Mouse (Mus musculus) gastrocnemius, adult 18-20 months (tissue): ENCODE results near the gene Ace2. TPM values are rescaled to one million over a fixed set of nuclear protein-coding genes. Genes with fewer than 3 reads are reported as not detected.

Experiments used
- DNase-seq: peaks from one replicate; pipeline ENCODE4 v3.0.0; 2021; ENCODE audit warnings: low spot score
- long read RNA-seq, 2 experiments: library from polyadenylated mRNA; stranded (forward); transcript quantifications; one replicate each; pipeline ENCODE4 v2.0.0; 2021
- total RNA-seq, 2 experiments: library from RNA; stranded (reverse); gene quantifications; 2 replicates each; pipeline ENCODE4 v1.2.3; 2021

Ace2 gene
- under 1 TPM; 0.43 to 0.55 TPM for total RNA-seq
- long read RNA-seq, experiment 1, partial matches to known transcripts, result 0 of 1 reads
- long read RNA-seq, experiment 1, other reads (novel, unspliced or antisense), result 0 of 1 reads
- long read RNA-seq, experiment 2, result 0 reads

DNA sequence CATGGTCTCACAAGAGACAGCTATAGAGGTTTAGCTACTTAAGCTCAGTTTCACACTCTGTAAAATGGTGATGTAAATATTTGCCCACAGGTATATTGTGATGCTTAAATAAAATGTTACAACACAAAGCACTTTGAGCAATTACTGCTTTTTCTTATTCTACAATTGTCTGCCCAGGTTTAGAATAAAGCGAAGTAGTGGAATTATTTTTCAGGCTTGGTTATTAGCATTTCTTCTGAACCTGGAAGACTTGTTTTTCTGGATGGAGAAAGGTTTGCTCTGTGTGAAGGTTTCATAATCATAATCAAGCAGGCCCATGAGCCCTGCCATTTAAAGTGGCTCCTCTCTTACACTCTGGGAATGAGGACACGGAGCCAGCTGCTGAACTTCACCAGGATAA is at the start of gene Ace2:
TSS of gene Ace2 (plus strand) at position 301 of the 400 bp plus-strand sequence.
- no peak for DNase-seq

DNA sequence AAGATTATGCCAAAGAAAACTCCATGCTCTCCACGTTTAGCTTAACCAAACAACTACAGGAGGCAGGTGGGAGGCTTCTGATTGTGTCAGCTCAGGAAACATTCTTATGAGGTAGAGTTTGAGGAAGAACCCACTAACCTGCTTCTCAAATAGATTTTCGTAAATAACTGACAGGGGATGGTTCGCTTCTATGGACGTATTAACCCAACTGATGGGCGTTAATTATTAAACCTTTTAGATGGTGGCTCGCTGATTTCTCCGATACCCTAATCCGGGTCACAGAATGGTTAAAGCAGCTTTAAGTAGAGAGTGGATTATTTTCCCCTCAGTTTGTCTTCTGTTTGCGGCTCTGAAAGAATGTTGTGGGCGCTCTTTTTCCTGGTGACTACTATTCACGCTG is 49.2 kb upstream of the Ace2 start:
- DNase-seq, result no peak

DNA sequence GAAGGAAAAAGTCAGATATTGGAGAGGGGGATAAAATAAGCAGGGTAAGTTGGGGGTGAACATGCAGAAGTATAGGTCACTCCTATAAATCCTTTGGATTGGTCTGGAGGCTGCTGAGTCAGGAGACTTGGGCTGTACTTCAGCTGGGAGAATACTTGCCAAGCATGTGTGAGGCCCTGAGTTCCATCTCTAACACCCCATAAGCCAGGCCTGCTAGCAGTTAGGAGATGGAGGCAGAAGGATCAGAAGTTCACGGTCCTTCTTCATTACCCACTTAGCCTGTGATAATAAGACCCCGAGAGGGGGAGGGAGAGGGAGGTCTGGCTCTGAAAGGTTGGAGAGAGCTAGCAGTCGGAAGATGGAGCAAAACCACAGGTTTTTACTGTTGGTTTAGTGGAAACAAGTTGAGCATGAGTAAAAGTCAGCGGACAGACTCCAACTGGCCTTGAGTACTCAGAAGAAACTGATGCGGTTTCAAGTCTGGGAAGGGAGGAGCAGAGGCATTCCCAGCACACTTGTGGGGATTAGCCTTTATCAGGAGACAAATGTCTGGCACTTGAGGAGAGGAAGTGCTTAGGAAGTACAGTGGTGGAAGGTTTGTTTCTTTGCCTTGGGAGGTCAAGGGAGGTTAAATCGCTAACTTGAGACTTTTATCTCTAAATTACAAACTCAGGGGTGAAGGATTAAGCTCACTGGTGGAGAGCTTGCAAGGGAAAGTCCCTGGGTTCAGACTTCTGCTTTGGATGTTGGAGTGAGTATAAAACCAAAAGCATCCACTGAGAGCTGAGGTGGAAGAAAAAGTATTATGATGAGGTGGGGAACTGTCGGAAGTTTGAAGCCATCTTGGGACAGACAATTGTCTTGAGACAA is 46.6 kb upstream of the Ace2 start:
- no peak for DNase-seq

DNA sequence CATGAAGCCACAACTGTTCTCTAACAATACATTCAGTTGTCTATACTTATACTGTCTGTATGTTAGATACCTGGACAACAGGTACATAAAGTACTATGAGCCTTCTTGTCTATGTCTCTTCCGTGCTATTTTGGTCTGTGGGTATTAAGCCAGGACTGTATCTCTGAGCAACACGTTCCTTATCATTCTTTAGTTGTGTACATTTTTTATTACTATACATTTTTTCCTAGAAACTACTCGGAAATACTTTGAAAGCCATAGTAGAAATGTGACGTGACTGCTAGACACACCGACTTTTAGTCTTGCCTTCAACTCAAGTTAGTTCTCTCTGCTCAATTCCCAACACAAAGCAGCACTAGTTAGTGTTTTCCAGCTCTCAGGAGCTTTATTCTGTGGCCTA is 45.7 kb upstream of the Ace2 start:
- no peak for DNase-seq

DNA sequence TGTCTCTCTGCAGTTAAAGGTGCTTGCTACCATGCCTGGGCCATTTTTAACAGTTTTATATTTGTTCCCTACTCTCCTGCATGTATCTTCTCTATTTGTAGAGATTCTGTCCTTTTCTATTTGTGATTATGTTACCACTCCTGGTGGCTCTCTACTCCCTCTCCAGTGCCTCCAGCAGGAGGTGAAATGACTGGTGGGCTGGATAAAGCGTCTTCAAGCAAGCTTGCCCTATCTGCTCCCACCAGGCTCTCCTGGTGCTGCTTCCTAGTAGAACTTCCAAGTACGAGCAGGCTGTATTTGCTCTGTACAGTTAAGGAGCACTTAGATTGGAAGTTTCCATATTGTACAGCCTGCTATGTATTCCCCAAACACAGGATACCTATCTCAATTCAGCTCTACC is 43.3 kb upstream of the Ace2 start:
- no peak for DNase-seq

DNA sequence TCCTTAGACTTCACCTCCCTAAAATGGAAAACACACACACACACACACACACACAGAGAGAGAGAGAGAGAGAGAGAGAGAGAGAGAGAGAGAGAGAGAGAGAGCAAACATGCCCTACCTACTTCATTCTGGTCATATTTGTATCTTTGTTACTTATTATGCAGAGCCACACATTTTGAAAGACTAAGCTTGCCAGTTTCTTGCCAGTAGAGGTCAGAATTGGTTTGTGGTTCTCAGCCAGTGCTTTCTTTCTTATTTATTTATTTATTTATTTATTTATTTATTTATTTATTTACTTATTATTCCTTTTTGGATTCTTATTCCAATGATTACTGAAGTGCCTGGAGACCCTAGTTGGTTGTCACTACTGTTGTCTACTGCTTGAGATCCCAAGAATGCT is 37.6 kb upstream of the Ace2 start:
- DNase-seq, result no peak

DNA sequence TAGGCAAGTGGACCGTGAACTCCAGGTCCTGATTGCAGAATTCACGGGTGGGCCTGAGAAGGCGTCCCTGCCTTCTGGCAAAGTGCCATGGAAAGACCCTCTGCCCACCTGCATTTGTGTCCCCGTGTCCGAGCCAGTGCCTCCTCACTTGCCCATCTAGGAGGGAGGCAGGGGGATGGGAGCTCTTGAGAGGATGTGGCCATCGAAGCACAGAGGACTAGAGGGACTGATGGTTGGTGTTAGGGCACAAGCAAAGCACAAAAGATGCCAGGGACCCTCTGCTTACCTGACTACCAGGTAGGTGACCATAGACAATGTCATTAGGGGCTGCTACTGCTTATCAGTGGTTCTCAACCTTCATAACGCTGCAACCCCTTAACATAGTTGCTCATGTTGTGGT is 36.9 kb upstream of the Ace2 start:
- no peak for DNase-seq

DNA sequence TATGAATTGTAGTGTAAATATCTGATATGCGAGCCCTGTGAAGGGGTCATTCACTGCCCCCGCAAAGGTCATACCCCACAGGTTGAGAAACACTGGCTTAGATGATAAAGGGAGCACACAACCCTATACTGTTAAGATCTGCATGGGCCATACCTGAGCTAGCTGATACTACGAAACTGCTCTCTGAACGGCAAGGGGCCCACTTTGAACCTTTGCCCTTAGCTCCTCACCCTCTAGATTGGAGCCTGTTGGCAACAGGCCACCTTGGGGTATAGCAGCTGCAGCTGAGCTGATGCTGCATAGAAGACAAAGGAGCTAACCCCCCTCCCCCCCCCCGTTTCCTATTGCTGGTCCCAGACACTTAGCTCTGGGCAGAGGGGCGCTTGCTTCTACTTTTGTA is 36.5 kb upstream of the Ace2 start:
- DNase-seq, result no peak

DNA sequence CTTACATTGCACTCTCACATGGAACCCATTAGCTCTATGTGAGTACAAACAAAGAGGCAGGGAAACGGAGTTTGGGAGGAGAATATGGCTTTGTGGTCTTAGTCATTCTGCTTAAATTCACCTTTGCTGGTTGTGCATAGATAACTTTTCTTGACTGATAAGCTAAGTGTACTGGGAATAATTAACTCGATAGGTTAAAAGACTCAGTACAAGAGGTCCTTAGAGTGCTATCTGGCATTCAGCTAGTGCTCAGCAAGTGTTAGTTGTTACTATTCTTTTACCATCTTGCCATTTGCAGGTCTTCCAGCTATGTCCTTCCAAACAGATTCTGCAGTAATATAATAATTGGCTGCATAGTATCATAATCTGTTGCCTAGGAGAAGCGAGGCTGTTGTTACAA is 28.0 kb upstream of the Ace2 start:
- DNase-seq, result no peak

DNA sequence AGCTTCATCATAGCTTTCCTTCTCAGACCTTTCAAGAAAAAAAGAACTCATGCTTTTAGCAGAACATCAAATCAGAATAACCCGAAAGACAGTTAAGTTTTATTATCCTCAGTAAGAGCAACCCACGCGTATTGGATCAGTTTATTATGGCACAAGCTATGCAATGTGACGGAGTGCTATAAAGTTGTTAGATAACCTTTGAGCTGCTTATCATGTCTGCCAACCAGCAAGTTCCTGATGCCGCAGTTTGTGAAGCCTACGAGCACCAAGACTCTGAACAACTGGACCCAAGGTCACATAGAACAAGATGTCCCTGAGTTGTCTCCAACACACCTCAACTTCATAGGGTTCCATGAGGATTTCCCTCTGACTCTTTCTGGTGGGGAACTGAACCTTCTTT is 25.4 kb upstream of the Ace2 start:
- DNase-seq, result no peak

DNA sequence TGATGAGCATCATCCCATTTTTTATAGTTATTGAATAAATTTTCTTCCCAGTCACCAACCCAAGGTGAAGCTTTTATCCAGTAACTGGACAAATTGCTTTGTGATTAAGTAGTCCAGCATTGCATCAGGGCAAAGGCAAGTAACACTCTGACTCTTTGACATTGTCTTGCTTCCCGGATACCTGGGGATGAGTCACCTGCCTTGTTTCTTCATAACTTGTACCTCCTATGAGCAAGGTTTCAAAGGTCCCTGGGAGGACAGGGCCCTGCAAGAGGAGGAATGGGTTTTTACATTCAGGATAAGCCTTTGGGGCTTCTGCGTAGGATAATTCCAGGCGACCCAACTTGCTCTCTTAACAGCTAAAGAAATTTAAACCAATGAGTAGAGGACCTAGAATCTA is 15.2 kb upstream of the Ace2 start:
- DNase-seq, result no peak

DNA sequence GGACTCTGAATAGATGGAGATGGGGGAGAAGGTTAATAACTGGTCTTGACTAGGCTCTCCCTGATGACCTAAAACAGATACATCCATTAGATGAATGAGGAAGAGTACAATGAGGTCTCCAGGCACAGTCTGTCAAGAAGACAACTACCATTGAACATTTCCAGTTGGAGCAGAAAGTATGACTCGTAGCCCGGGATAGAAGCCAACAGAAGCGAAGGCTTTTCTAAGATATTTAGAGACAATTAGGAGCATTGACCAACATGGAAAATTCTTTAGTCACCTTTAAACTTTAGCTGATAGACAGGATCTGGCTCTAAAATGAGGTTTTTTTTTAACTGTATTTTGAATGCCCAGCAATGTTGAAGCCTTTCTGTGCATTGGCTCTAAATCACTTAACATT is 5.6 kb upstream of the Ace2 start:
- DNase-seq, result no peak

DNA sequence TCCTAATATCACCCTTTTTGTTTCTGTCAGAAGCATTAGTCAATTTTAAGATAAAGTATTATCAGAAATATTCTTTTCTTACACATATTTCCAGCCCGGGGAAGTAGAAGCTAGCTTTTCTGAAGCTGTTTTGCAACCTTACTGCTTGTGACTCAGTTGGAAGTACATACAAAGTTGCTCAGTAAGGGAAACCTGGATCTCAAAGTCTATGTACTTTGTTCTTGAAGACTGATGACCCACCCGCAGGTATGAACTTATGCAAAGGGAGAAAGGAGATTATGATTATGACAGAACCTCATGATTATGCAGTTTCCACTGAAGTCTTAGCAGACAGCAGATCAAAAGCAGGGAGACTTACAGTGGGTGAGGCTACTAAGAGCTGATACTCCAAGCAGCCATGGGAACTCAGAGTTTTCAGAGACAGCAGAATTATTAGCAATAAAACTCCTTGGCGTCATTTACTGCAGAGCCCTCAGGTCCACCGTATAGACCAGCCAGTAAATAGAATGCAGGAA is 3.8 kb upstream of the Ace2 start:
- no peak for DNase-seq

DNA sequence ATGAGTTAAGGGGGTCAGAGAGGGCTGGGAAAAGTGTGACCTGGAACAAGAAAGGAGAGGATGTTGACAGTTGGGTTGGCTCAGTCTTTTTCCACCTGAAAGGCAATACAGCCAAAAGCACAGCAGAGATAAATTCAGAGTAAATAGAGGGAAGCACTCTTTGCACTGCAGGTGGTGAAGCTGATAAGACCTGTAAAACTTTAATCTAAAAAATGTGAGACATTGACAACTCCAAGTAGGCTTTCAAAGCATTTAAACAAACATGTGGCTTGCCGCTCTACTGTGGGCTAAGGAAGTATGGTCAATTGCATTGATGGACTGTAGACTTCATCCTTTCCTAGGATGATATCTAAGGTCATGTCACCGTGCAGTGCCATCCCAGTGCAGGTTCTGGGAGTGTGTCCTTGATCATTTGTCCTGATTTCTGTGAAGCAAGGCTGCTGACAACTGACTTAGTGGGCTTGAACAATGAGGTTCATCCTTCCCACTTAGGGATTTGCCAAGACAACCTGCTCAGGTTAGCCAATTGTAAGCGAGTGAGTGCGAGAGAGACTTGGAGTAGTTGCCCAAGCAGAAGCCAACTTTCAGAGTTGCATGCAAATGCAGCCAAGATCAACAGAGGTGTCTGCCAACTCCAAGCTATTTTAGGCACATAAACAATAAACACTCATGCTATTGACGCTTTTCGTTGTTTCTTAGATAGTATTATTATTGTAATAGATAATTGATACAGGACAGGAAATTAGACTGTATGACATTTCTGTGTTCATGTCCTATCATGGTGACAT is 6.5 kb downstream of the Ace2 start:
- no peak for DNase-seq

DNA sequence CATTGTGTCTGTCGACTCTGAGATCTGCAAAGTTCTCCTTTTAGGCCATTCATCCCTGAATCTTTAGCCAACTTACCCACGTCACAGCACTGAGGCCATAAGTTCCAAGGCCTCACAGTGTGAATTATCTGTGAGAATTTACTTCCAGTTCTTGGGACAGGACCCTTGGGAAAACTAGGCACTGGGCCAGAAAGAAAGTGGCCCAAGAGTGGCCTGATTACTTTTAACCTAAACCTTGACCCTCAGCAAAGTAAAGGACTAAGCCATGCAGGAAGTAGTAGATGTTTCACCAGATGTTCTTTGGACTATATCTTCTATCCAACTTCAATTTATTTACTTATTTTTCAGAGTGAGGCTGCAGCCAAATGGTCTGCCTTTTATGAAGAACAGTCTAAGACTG is 13.6 kb downstream of the Ace2 start:
- DNase-seq, result no peak

DNA sequence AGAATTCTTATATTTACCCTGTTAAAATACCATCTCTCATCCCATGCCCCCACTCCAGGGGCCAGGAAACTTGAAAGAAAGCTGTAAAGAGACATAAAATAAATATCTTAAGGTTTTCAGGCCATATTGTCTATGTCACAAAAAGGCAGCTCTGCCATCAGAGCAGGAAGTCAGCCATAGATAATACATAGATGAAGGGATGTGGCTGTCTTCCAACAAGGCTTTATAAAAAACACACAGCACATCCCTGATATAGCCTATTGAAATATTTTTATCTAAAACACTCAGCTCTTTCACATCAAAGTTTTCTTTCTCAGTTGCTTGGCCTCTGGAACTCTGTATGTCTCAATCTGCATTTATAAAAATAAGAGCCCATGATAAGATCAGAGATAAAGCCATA is 14.5 kb downstream of the Ace2 start:
- no peak for DNase-seq

DNA sequence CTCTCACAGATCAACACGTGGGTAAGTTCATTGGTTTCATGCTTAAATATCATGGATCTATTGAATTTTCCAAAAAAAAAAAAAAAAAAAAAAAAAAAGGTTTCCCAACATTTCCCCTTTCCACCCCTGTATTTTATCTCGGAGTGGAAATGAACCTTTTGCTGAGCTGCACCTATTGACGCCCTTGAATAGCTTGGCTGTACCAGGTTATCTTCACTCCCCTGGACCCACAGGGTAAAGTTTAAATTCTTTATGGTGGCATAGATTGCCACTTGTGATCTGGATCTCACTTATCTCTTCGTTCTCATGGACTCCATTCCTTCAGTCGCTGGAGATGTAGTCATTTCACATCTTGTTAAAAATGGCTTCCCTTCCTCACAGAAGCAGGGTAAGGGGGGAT is 15.5 kb downstream of the Ace2 start:
- no peak for DNase-seq

DNA sequence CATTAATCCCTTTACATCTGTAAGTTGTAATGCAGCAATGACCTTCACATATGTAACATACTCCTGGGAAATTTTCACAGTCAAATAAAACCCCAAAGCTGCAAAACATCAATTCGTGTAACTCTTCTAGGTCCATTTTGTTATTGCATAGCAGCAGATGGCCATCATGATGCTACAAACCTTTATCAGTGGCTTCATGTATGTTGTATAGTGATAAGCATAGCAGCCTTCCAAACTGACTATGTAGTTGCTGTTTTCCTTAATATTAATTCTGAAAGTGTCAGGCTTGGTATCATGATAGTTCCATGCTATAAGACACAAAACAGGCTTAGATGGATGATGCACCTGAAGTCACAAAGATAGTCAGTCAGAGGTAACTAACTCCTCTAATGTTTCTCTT is 25.5 kb downstream of the Ace2 start:
- no peak for DNase-seq

DNA sequence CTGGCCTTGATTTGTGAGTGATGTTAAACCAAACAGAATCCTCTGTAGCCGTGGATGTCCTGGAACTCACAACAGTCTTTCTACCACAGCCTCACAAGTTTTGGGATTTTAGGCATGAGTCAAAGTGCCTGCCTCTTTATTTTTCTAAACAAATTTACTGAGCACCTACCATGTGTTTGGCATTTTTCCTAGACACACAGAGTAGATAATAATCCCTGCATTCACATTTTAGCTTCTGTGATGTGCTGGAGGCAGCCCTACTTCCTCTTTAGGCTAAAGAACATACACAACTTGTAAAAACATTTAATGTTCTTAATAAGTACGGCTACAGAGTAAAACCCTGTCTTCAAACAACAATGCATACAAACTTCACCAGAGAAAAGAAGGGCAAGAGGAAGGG is 31.9 kb downstream of the Ace2 start:
- no peak for DNase-seq

DNA sequence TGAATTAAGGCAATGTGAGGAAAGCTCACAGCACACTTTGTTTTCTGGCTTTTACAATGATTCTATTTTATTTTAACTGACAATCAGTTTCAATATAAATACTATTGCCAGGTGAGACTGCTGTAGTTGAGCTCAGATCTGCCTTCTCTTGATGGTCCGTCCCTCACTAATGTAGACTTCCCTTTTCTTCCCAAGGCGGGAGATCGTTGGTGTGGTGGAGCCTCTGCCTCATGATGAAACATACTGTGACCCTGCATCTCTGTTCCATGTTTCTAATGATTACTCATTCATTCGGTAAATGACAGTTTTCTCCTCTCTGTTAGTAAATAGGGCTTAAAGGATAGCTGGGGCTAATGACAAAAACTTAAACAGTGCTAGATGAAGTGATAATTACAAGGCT is 34.7 kb downstream of the Ace2 start:
- DNase-seq, result no peak

DNA sequence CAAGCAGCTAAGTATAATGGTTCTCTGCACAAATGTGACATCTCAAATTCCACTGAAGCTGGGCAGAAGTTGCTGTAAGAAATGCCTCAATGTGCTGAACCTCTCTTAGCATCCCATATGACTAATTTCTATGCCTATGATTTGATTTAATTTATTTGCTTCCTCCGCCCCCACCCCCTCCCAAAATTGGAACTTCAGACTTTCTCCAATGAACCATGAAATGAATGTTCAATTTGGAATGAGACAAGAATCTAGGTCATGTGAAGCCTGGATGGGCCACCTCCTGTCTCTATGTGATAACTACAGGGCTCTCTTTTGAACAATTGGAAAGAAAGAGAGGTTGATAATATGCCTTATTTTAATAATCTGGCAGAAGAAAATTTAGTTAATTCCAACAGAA is 36.2 kb downstream of the Ace2 start:
- no peak for DNase-seq

DNA sequence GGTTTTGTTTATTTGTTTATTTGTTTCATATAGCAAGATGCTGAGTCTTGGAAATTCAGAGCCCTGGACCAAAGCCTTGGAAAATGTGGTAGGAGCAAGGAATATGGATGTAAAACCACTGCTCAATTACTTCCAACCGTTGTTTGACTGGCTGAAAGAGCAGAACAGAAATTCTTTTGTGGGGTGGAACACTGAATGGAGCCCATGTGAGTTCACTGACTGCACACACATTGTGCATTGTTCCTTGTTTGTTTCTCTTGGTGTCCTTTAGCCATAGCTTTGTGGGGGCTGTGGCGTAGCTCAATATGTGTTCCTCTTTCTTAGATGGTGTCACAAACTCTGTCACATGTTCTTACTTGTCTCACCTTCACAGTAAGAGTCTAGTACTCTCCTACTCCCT is 36.6 kb downstream of the Ace2 start:
- DNase-seq, result no peak

DNA sequence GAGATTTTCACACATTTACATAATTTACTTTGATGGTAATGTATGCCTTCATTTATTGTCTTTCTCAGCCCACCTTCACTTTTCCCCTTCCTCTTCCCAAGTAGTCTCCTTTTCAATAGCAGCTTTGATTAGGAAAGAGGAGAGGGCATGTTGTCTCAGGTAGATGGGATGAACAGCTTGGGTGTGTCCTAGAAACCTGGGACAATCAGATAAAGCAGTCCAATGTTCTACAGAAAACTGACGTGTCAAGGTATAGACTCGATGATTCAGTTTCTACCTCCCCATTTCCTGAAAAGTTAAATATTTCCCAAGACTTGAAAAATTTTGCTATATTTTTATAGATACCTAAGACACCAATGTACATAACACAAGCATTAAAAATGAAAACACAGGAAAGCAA is 39.7 kb downstream of the Ace2 start:
- no peak for DNase-seq
